Mouse (Mus musculus) midbrain, embryonic 12.5 days (tissue): ENCODE data around the gene Ubqln5. TPM values are rescaled to one million over a fixed set of nuclear protein-coding genes. Genes with fewer than 3 reads are reported as not detected.

ENCODE experiments used
- polyA plus RNA-seq: library from polyadenylated mRNA; unstranded; fragments of >200 nt; fragmentation: Nextera tagmentation; extraction: Ambion mirVana; gene quantifications from 2 replicates; pipeline ENCODE4 v1.2.1, GENCODE M21; 2016

Ubqln5 gene
- polyA plus RNA-seq, 1 experiment from 2014 or later: not detected

Other genes with a start within 250 kb of the Ubqln5 start
- not detected in 2 replicates for gene Olfr66, start 243.6 kb downstream of the Ubqln5 start, polyA plus RNA-seq
- not detected in 2 replicates for gene Olfr64, start 235.3 kb downstream of the Ubqln5 start, polyA plus RNA-seq
- gene Olfr65, start 226.3 kb downstream of the Ubqln5 start, polyA plus RNA-seq: not detected in 2 replicates
- not detected in 2 replicates for gene Olfr631, start 201.0 kb downstream of the Ubqln5 start, polyA plus RNA-seq
- not detected in 2 replicates for gene Olfr632, start 195.5 kb downstream of the Ubqln5 start, polyA plus RNA-seq
- gene Olfr633, start 185.4 kb downstream of the Ubqln5 start, polyA plus RNA-seq: not detected in 2 replicates
- not detected in 2 replicates for gene Olfr635, start 158.7 kb downstream of the Ubqln5 start, polyA plus RNA-seq
- gene Olfr638, start 131.1 kb downstream of the Ubqln5 start, polyA plus RNA-seq: not detected in 2 replicates
- 0.04 TPM in 1 of 2 replicates, not detected in the other for gene Olfr639, start 112.5 kb downstream of the Ubqln5 start, polyA plus RNA-seq
- not detected in 2 replicates for gene Olfr640, start 104.3 kb downstream of the Ubqln5 start, polyA plus RNA-seq
- gene Olfr641, start 94.4 kb downstream of the Ubqln5 start, polyA plus RNA-seq: not detected in 2 replicates
- not detected in 2 replicates for gene Olfr642, start 77.2 kb downstream of the Ubqln5 start, polyA plus RNA-seq
- not detected in 2 replicates for gene 4930516K23Rik, start 68.4 kb downstream of the Ubqln5 start, polyA plus RNA-seq
- not detected in 2 replicates for gene Olfr644, start 58.0 kb downstream of the Ubqln5 start, polyA plus RNA-seq
- not detected in 2 replicates for gene Olfr645, start 44.4 kb downstream of the Ubqln5 start, polyA plus RNA-seq
- not detected in 2 replicates for gene Olfr646, start 25.0 kb downstream of the Ubqln5 start, polyA plus RNA-seq
- gene Olfr643, start 7.6 kb upstream of the Ubqln5 start, polyA plus RNA-seq: not detected in 2 replicates
- gene Ubqln3, start 13.5 kb upstream of the Ubqln5 start, polyA plus RNA-seq: not detected in 2 replicates
- gene Ubqlnl, start 20.7 kb upstream of the Ubqln5 start, polyA plus RNA-seq: not detected in 2 replicates
- gene Olfm5, start 35.0 kb upstream of the Ubqln5 start, polyA plus RNA-seq: not detected in 2 replicates
- 0.45 and 0.47 TPM in 2 replicates for gene Olfr648, start 53.6 kb upstream of the Ubqln5 start, polyA plus RNA-seq
- gene Olfr649, start 66.2 kb upstream of the Ubqln5 start, polyA plus RNA-seq: not detected in 2 replicates
- 0.72 and 1.3 TPM in 2 replicates for gene Trim6, start 89.0 kb upstream of the Ubqln5 start, polyA plus RNA-seq
- gene Trim34a, start 114.6 kb upstream of the Ubqln5 start, polyA plus RNA-seq: 0.83 and 1.2 TPM in 2 replicates
- 0.10 and 0.16 TPM in 2 replicates for gene Trim5, start 158.3 kb upstream of the Ubqln5 start, polyA plus RNA-seq
- gene Trim12a, start 185.6 kb upstream of the Ubqln5 start, polyA plus RNA-seq: 2.7 and 2.8 TPM in 2 replicates
- gene Trim34b, start 199.6 kb upstream of the Ubqln5 start, polyA plus RNA-seq: not detected in 2 replicates
- gene Trim12c, start 223.5 kb upstream of the Ubqln5 start, polyA plus RNA-seq: 0.94 and 1.1 TPM in 2 replicates
- not detected in 2 replicates for gene Trim30b, start 240.1 kb upstream of the Ubqln5 start, polyA plus RNA-seq